Mouse (Mus musculus) embryonic facial prominence, embryonic 12.5 days (tissue): ENCODE data around the gene Chd6. TPM values are rescaled to one million over a fixed set of nuclear protein-coding genes. Genes with fewer than 3 reads are reported as not detected.

Source experiments
- ATAC-seq: fragments of 200-750 bp; cut with Nextera tagmentation; 2 replicates; pipeline ENCODE4 v1.8.0; 2017; ENCODE audit not compliant: insufficient number of reproducible peaks, insufficient read depth, low FRiP score, low TSS enrichment
- H3K27ac ChIP-seq: fragments of 300-500 bp; sonication (generic); 2 replicates; pipeline ENCODE4 v1.5.1; 2016; ENCODE audit warnings: mild to moderate bottlenecking
- H3K27me3 ChIP-seq: fragments of 300-500 bp; sonication (generic); 2 replicates; pipeline ENCODE4 v1.6.1; 2016; ENCODE audit warnings: mild to moderate bottlenecking, moderate library complexity
- H3K36me3 ChIP-seq: fragments of 300-500 bp; sonication (generic); 2 replicates; pipeline ENCODE4 v1.6.1; 2016; ENCODE audit warnings: mild to moderate bottlenecking
- H3K4me1 ChIP-seq: fragments of 300-500 bp; sonication (generic); 2 replicates; pipeline ENCODE4 v1.6.1; 2016
- H3K4me2 ChIP-seq: fragments of 300-500 bp; sonication (generic); replicated peaks from 2 replicates; pipeline ENCODE4 v1.6.1; 2016; ENCODE audit warnings: mild to moderate bottlenecking, moderate library complexity
- H3K4me3 ChIP-seq: fragments of 300-500 bp; sonication (generic); 2 replicates; pipeline ENCODE4 v1.5.1; 2016; ENCODE audit warnings: mild to moderate bottlenecking
- H3K9ac ChIP-seq: fragments of 300-500 bp; sonication (generic); 2 replicates; pipeline ENCODE4 v1.6.1; 2016; ENCODE audit warnings: mild to moderate bottlenecking, moderate library complexity
- H3K9me3 ChIP-seq: fragments of 300-500 bp; sonication (generic); 2 replicates; pipeline ENCODE4 v1.6.1; 2016; ENCODE audit warnings: mild to moderate bottlenecking, moderate library complexity
- WGBS: fragments of 180-500 bp; shearing (Covaris S2); methylation state at CpG from one replicate; pipeline ENCODE4 v1.1.7; 2016; 5-methylcytosine and 5-hydroxymethylcytosine counted together
- polyA plus RNA-seq: library from polyadenylated mRNA; unstranded; fragments of >200 nt; fragmentation: Nextera tagmentation; extraction: Ambion mirVana; gene quantifications from 2 replicates; pipeline ENCODE4 v1.2.1, GENCODE M21; 2016

Gene Chd6
- polyA plus RNA-seq, 1 experiment from 2014 or later, result 44.6 TPM

DNA sequence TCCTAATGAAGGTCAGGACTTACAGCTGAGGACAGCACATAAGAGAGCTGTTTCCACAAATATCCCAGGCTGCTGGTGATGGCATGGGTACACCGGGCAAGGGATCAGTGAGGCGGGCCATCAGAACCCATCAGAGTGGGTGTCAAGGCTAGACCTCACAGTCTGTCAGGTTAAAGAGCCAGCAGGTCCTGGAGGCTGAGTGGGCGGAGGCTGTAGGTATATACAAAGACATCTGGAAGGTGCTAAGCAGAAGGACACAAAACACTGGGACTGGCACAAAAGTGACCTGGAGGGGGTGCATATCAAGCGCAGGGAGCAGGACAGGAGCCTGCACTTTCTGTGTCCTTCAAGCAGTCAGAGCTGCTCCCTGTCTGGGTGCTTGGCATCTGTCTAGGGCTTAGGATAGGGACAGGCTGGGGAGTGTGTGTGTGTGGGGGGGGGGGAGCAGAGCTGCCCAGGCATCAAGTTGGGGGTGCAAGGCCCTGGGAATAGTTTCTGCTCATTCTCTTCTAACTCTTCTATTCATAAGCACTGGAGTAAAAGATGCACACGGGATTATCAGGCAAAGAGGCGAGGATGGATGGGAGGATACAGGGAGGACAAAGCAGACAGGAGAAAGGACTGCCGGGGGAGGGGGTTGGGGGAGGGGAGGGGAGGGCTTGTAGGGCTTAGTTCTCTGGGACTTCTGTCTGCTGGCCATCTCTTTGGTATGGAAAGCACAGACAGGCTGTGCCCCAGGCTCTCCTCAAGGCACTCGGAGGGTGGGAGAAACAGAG, 190.5 kb downstream of the Chd6 start:
- no peaks in the 10 kb centered on the region for H3K36me3 ChIP-seq
- peaks cover 9% of the 10 kb centered on the region; the same call in 1 of the 2 replicates for H3K27me3 ChIP-seq
- H3K4me2 ChIP-seq, result no peak overlapping the region
- H3K9me3 ChIP-seq, result no peaks in the 10 kb centered on the region
- H3K27ac ChIP-seq, result no peak overlapping the region
- no peak overlapping the region for H3K4me3 ChIP-seq
- ATAC-seq, result 0 out of 2 replicates have a peak, but pooled peaks have one; percentile 22
- 67% methylated on average over 8 of the region's 8 CpGs for WGBS
- H3K9ac ChIP-seq, result no peak overlapping the region
- peaks cover 13% of the 10 kb centered on the region; the same call in 1 of the 2 replicates for H3K4me1 ChIP-seq

- Histone ChIP-seq H3K27ac (no peak overlapping the region), H3K36me3 (no peaks in the 10 kb centered on the region), H3K4me1 (peaks cover 17% of the 10 kb centered on the region), H3K9ac (no peak overlapping the region), H3K4me2 (no peak overlapping the region), H3K27me3 (peaks cover 20% of the 10 kb centered on the region), H3K4me3 (no peak overlapping the region), H3K9me3 (no peaks in the 10 kb centered on the region)
- WGBS, result 87% methylated on average over 3 of the region's 3 CpGs
- ATAC-seq, result no peak
Observed at GRCm38 (mm10) chr2:160917313-160917712, 191.6 kb downstream of the Chd6 start.

GRCm38 (mm10) chr2:160916714-160917113, 192.2 kb downstream of the Chd6 start:
- WGBS, result 72% methylated on average over 8 of the region's 8 CpGs
- peaks cover 18% of the 10 kb centered on the region for H3K4me1 ChIP-seq
- H3K27ac ChIP-seq, result no peak overlapping the region
- ATAC-seq, result no peak
- no peaks in the 10 kb centered on the region for H3K36me3 ChIP-seq
- H3K4me3 ChIP-seq, result no peak overlapping the region
- no peak overlapping the region for H3K9ac ChIP-seq
- peaks cover 26% of the 10 kb centered on the region for H3K27me3 ChIP-seq
- H3K4me2 ChIP-seq, result no peak overlapping the region
- H3K9me3 ChIP-seq, result no peaks in the 10 kb centered on the region

GRCm38 (mm10) chr2:160915821-160916610, 192.9 kb downstream of the Chd6 start:
- Histone ChIP-seq H3K36me3 (no peaks in the 10 kb centered on the region), H3K4me2 (no peak overlapping the region), H3K27ac (0 out of 2 replicates have a peak overlapping the region, but pooled peaks have one; percentile 6), H3K9me3 (no peaks in the 10 kb centered on the region), H3K9ac (no peak overlapping the region), H3K4me1 (peaks cover 18% of the 10 kb centered on the region), H3K4me3 (no peak overlapping the region), H3K27me3 (peaks cover 32% of the 10 kb centered on the region)
- no peak for ATAC-seq
- 76% methylated on average over 13 of the region's 13 CpGs for WGBS

DNA sequence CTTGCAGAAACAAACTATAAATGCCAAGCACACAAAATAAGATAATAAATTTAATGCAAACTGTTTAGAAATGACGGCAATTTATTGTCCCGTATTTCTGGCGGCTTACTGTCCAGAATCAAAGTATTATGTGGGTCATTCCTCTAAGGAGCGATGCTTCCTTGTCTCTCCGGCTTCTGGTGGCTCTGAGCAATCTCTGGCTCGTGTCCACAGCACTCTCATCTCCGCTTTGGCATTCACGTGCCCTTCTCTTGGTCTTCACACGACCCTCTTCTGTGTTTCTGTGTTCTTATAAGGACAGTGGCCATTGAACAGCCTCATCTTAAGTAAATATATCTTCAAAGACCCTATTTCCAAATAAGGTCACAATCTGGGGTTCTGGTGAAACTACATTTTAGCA, 194.2 kb downstream of the Chd6 start:
- H3K27ac ChIP-seq, result no peak overlapping the region
- H3K4me2 ChIP-seq, result no peak overlapping the region
- peaks cover 45% of the 10 kb centered on the region for H3K27me3 ChIP-seq
- H3K4me1 ChIP-seq, result peaks cover 18% of the 10 kb centered on the region
- no peak overlapping the region for H3K9ac ChIP-seq
- H3K4me3 ChIP-seq, result no peak overlapping the region
- no peaks in the 10 kb centered on the region for H3K36me3 ChIP-seq
- H3K9me3 ChIP-seq, result no peaks in the 10 kb centered on the region
- WGBS, result 87% methylated on average over 9 of the region's 9 CpGs
- ATAC-seq, result no peak

- peaks cover 11% of the 10 kb centered on the region; the same call in 1 of the 2 replicates for H3K36me3 ChIP-seq
- H3K9ac ChIP-seq, result peak within 1 kb of the TSS; percentile 68
- ATAC-seq, result peak; percentile 61
- peak within 1 kb of the TSS; percentile 92 for H3K4me2 ChIP-seq
- H3K27me3 ChIP-seq, result peaks cover 57% of the 10 kb centered on the region
- H3K4me3 ChIP-seq, result peak within 1 kb of the TSS; percentile 60
- WGBS, result under 1% methylated on average over 46 of the region's 46 CpGs
- H3K4me1 ChIP-seq, result peaks cover 18% of the 10 kb centered on the region
- no peaks in the 10 kb centered on the region for H3K9me3 ChIP-seq
- peak within 1 kb of the TSS; percentile 30; the same call in 1 of the 2 replicates for H3K27ac ChIP-seq
Observed at GRCm38 (mm10) chr2:160912231-160912671, 196.6 kb downstream of the Chd6 start, which contains the start of gene Emilin3. Emilin3 (minus strand) TSS chr2:160912328.

- H3K36me3 ChIP-seq, result peaks cover 13% of the 10 kb centered on the region; the same call in 1 of the 2 replicates
- ATAC-seq, result peak; percentile 49; the same call in 1 of the 2 replicates
- peak overlapping the region; percentile 92 for H3K4me2 ChIP-seq
- H3K9me3 ChIP-seq, result no peaks in the 10 kb centered on the region
- H3K4me1 ChIP-seq, result peaks cover 18% of the 10 kb centered on the region
- peak overlapping the region; percentile 68 for H3K9ac ChIP-seq
- H3K4me3 ChIP-seq, result peak overlapping the region; percentile 60
- peaks cover 57% of the 10 kb centered on the region for H3K27me3 ChIP-seq
- 2% methylated on average over 54 of the region's 64 CpGs for WGBS
- H3K27ac ChIP-seq, result peak overlapping the region; percentile 30; the same call in 1 of the 2 replicates
Observed at GRCm38 (mm10) chr2:160911558-160912201, 197.2 kb downstream of the Chd6 start.

DNA sequence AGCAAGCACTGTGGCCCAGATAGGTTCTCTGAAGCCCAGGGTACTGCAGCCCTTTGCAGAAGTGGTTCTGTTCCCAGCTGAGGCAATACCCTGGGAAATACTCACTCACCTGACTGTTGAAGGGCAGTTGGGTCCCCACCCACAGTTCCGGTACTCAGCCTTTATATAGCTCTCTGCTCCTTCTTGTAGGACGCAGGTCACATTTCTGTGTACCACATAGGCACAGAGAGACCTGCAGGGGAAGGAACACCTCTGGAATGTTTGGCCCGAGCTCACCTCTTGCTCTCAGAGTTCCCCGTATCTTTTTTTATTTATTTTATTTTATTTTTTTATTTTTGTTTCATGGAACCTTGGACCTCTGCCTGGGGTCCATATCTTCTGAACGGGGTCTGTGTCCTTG, 198.2 kb downstream of the Chd6 start:
- no peaks in the 10 kb centered on the region for H3K9me3 ChIP-seq
- H3K27ac ChIP-seq, result no peak overlapping the region
- H3K27me3 ChIP-seq, result peaks cover 57% of the 10 kb centered on the region
- H3K36me3 ChIP-seq, result peaks cover 17% of the 10 kb centered on the region; the same call in 1 of the 2 replicates
- H3K9ac ChIP-seq, result no peak overlapping the region
- H3K4me2 ChIP-seq, result peak overlapping the region; percentile 92; the same call in 1 of the 2 replicates
- no peak overlapping the region for H3K4me3 ChIP-seq
- ATAC-seq, result no peak
- WGBS, result 87% methylated on average over 5 of the region's 5 CpGs
- peaks cover 15% of the 10 kb centered on the region for H3K4me1 ChIP-seq

GRCm38 (mm10) chr2:160908607-160909006, 200.3 kb downstream of the Chd6 start:
- H3K4me2 ChIP-seq, result no peak overlapping the region
- H3K36me3 ChIP-seq, result peaks cover 17% of the 10 kb centered on the region; the same call in 1 of the 2 replicates
- H3K9me3 ChIP-seq, result no peaks in the 10 kb centered on the region
- no peak overlapping the region for H3K27ac ChIP-seq
- H3K9ac ChIP-seq, result no peak overlapping the region
- H3K27me3 ChIP-seq, result peaks cover 50% of the 10 kb centered on the region
- 59% methylated on average over 18 of the region's 18 CpGs for WGBS
- H3K4me1 ChIP-seq, result peaks cover 5% of the 10 kb centered on the region; the same call in 1 of the 2 replicates
- no peak for ATAC-seq
- H3K4me3 ChIP-seq, result no peak overlapping the region

DNA sequence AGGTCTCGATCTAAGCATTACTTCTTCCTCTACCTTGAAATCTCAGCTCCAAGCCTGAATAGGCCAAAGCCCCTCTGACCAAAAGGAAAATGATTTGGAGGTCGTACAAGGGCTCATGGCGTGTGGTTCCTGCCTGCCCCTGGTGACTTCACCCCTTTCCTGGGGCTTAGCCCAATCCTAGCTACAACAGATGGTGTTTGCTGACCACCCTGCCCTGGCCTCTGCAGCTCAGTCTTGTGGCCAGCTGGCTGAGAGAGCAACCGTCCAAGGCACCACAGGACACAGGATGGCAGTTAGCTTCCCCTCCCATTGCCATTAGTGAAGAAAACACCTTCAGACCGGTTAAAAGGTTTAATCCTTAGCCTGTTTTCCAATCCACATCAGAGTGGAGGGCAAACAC, 202.8 kb downstream of the Chd6 start:
- Histone ChIP-seq H3K27ac (no peak overlapping the region), H3K9ac (no peak overlapping the region), H3K36me3 (peaks cover 17% of the 10 kb centered on the region; the same call in 1 of the 2 replicates), H3K4me1 (no peaks in the 10 kb centered on the region), H3K4me3 (no peak overlapping the region), H3K4me2 (no peak overlapping the region), H3K27me3 (peaks cover 27% of the 10 kb centered on the region), H3K9me3 (no peaks in the 10 kb centered on the region)
- no peak for ATAC-seq
- 81% methylated on average over 5 of the region's 5 CpGs for WGBS

DNA sequence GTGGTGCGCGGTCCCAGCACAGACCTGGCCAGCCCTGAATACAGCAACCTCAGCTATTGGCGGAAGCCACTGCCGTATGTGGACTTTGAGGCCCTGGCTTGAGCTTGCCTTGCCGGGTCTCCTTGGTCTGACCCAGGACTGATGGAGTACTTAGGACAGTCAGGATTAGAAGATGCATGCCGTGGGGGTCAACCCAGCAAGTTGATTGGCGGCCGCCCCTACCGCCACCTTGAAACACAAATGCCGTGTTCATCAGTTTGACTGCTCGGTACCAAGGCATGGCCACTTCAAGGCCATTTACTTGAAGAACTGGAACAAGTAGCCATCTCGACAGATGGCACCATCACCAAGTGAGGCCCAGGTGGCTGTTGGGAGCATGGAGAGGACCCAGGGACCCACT, 203.6 kb downstream of the Chd6 start:
- Histone ChIP-seq H3K9me3 (no peaks in the 10 kb centered on the region), H3K4me3 (no peak overlapping the region), H3K27me3 (peaks cover 19% of the 10 kb centered on the region), H3K4me2 (no peak overlapping the region), H3K9ac (no peak overlapping the region), H3K36me3 (peaks cover 17% of the 10 kb centered on the region; the same call in 1 of the 2 replicates), H3K4me1 (no peaks in the 10 kb centered on the region), H3K27ac (no peak overlapping the region)
- 91% methylated on average over 12 of the region's 12 CpGs for WGBS
- no peak for ATAC-seq
